ENCODE assay signal across 10 mouse cellular contexts in genomic region chr12:81927643-81928381, GRCm38 (mm10).
DNase-seq lines count a peak whose midpoint lies in the region; ATAC-seq and TF ChIP-seq lines count a peak whose summit lies in the region.
"Had no signal": no experiment of that assay in that cellular context is flagged by ENCODE, and none has a peak within 500 bp of the region (broad histone marks: within the 10 kb centered on the region; RNA-seq: fewer than 3 reads in every experiment).

No protein-coding gene starts in this region.

- no peak overlapping the region; the same call in 1 of the 2 replicates for H3K4me2 ChIP-seq in stomach, embryonic 16.5 days (ENCODE audit: low read depth, low read length)

- peaks cover 12% of the 10 kb centered on the region for H3K4me1 ChIP-seq in stomach, embryonic 16.5 days (ENCODE audit: control insufficient read depth, insufficient read depth, low read length)

- no peak for TF ChIP-seq CTCF in gastrocnemius, adult 2 months (IDR thresholded peaks at IDR 0.05)

- H3K9me3 ChIP-seq in stomach, embryonic 16.5 days (replicated peaks; ENCODE audit: control insufficient read depth, low read length), result no peaks in the 10 kb centered on the region

- WGBS in stomach, embryonic 16.5 days, result 58% methylated on average over 19 of the region's 19 CpGs

- H3K4me3 ChIP-seq in gastrocnemius, adult 2 months, result no peak overlapping the region
- H3K4me3 ChIP-seq in stomach, embryonic 16.5 days (replicated peaks; ENCODE audit: low read length), result no peak overlapping the region

- DNase-seq in gastrocnemius, adult 2 months, result no peak
- no peak for DNase-seq in gastrocnemius, postnatal 25 days
- DNase-seq in retina, postnatal 1 day, result peak; percentile 73
- no peak for DNase-seq in retina, embryonic 14.5 days (ENCODE audit: low spot score)
- peak; percentile 83 to 84 for DNase-seq in kidney, postnatal 36 days
- DNase-seq in urinary bladder, postnatal 14 days (ENCODE audit: low spot score), result no peak
- DNase-seq: adrenal gland, adult 8-10 months had no signal

- 0 out of 2 replicates have a peak overlapping the region, but pooled peaks have one; percentile 16 for H3K27ac ChIP-seq in gastrocnemius, adult 2 months
- H3K27ac ChIP-seq in stomach, embryonic 16.5 days (ENCODE audit: low read length), result peak overlapping the region; percentile 41; the same call in 1 of the 2 replicates

- ATAC-seq in stomach, embryonic 16.5 days (ENCODE audit: insufficient read depth, low FRiP score), result peak; percentile 47; the same call in 1 of the 2 replicates
- no peak for ATAC-seq in cerebellum, adult (ENCODE audit: insufficient number of reproducible peaks, low FRiP score, low TSS enrichment)
- ATAC-seq: inflammation-experienced regulatory T-cells, adult 6 months had no signal

- no peaks in the 10 kb centered on the region for H3K36me3 ChIP-seq in stomach, embryonic 16.5 days (ENCODE audit: control insufficient read depth, insufficient read depth, low read length)

- no peaks in the 10 kb centered on the region for H3K27me3 ChIP-seq in stomach, embryonic 16.5 days (ENCODE audit: control insufficient read depth, insufficient read depth, low read length)

- no peak overlapping the region for H3K9ac ChIP-seq in stomach, embryonic 16.5 days (ENCODE audit: low read length)

- intact Hi-C loops in gastrocnemius, adult 2 months (cut with DNase I), result no loop called here

Comparison
In these comparisons a context has a peak if more than half of its experiments do, and no peak if none do; other contexts are left out.
1. DNase-seq: peak in retina, postnatal 1 day (single experiment) and kidney, postnatal 36 days (2 of 2); none in gastrocnemius, adult 2 months (single experiment), gastrocnemius, postnatal 25 days (single experiment), retina, embryonic 14.5 days (single experiment) and urinary bladder, postnatal 14 days (single experiment).